Mouse (Mus musculus): Measurements from ENCODE around the gene Clns1a.

GRCm38 (mm10) chr7:97656144-97656543, 40.3 kb upstream of the Clns1a start:
- TF ChIP-seq POLR2A (IDR thresholded peaks at IDR 0.05; ENCODE audit: extremely low read depth, insufficient read depth, low read length), result no peak
- TF ChIP-seq CTCF (IDR thresholded peaks at IDR 0.05; ENCODE audit: extremely low read depth, insufficient read depth, low read length), result no peak
